Mouse (Mus musculus): ENCODE results near the gene Cacna1f. TPM values are rescaled to one million over a fixed set of nuclear protein-coding genes. Genes with fewer than 3 reads are reported as not detected.
A peak's percentile ranks its signal among the peaks of the same experiment; 100 is the strongest.

The Cacna1f gene
- total and polyA plus RNA-seq, 3 experiments, result 0.21 TPM; not detected in 2

DNA sequence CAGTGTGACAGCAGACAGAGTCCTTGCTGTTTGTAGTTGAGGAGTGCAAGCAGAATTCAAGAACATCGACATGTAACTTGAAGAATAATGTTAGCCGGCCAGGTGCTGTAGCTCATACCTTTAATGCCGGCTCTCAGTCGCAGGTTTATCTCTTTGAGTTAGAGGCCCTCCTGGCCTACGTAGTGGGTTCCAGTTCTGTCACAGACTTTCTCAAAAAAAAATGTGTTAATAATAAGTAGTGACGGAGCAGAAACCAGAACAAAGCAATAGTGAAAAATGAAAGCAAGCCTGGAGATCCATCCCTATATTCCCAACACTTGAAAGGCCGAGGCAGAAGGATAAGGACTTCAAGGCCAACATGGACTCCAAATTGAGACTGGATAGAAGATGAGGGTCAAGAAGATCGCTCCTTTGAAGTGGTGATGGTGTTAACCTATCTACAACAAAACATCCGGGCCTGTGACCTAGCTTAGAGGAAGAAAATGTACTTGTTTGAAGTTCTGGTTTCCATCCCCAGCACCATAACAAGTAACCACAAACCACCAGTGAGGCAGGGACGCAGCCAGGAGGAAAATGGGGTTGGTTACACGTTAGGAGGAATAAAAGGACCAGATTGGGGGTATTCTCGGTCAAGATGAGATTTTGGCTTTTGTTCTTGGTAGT, 11.1 kb downstream of the Cacna1f start:
- Histone ChIP-seq H3K9ac (ENCODE audit: insufficient read depth, low read depth) (no peak overlapping the region), H3K4me1 (ENCODE audit: control insufficient read depth in 1 of 2, insufficient read depth in 2 of 2) (no peaks in the 10 kb centered on the region), H3K36me3 (replicated peaks in 1 of 2; ENCODE audit: control insufficient read depth in 1 of 2, insufficient read depth in 1 of 2, low read length in 1 of 2) (no peaks in the 10 kb centered on the region), H3K4me3 (replicated peaks in 1 of 3; ENCODE audit: low read depth in 2 of 3, low read length in 2 of 3, poor library complexity in 1 of 3) (no peak overlapping the region), H3K9me3 (replicated peaks; ENCODE audit: low read length) (no peaks in the 10 kb centered on the region), H3K27me3 (replicated peaks) (peaks cover 6% of the 10 kb centered on the region), H3K4me2 (ENCODE audit: insufficient read depth, low read depth, poor library complexity, severe bottlenecking) (no peak overlapping the region), H3K79me2 (replicated peaks; ENCODE audit: control insufficient read depth, extremely low read depth, insufficient read depth, poor library complexity, severe bottlenecking) (no peaks in the 10 kb centered on the region), H3K27ac (ENCODE audit: insufficient read depth, low read depth) (no peak overlapping the region)
- no peak for DNase-seq (ENCODE audit: extremely low read depth)
- in situ Hi-C loops (cut with MboI; ENCODE audit: low pct_ligation_motif_present, low pct_unique_long_range_greater_than_20kb, low sequenced_read_pairs), result no loop called here
- dilution Hi-C loops (cut with MboI; ENCODE audit: extremely low pct_ligation_motif_present, extremely low pct_unique_long_range_greater_than_20kb, low sequenced_read_pairs), result no loop called here
- TF ChIP-seq IRF4 (IDR thresholded peaks at IDR 0.05; ENCODE audit: low read depth, low read length), result no peak
- no peak for TF ChIP-seq ELF1 (IDR thresholded peaks at IDR 0.05; ENCODE audit: low read depth, low read length)
- TF ChIP-seq TBP (conservative IDR thresholded peaks at IDR 0.05; ENCODE audit: low read depth, low read length), result no peak
- TF ChIP-seq SMC3 (IDR thresholded peaks at IDR 0.05; ENCODE audit: low read depth, low read length), result no peak
- TF ChIP-seq POLR2AphosphoS2 (IDR thresholded peaks at IDR 0.05; ENCODE audit: low read depth, low read length), result no peak
- no peak for TF ChIP-seq CTCF (conservative IDR thresholded peaks at IDR 0.05 in 1 of 2, IDR thresholded peaks at IDR 0.05 in 1 of 2; ENCODE audit: low read depth in 2 of 2, low read length in 2 of 2)
- no peak for TF ChIP-seq RAD21 (IDR thresholded peaks at IDR 0.05; ENCODE audit: low read depth, low read length)
- TF ChIP-seq MXI1 (IDR thresholded peaks at IDR 0.05; ENCODE audit: low read depth, low read length), result no peak
- TF ChIP-seq NRF1 (IDR thresholded peaks at IDR 0.05; ENCODE audit: low read depth, low read length), result no peak
- no peak for TF ChIP-seq MAZ (IDR thresholded peaks at IDR 0.05; ENCODE audit: low read depth, low read length)
- no peak for TF ChIP-seq MAX (IDR thresholded peaks at IDR 0.05; ENCODE audit: low read length)
- no peak for TF ChIP-seq JUND (conservative IDR thresholded peaks at IDR 0.05; ENCODE audit: low read depth, low read length)
- TF ChIP-seq NELFE (IDR thresholded peaks at IDR 0.05; ENCODE audit: low read depth, low read length), result no peak
- no peak for TF ChIP-seq TCF12 (IDR thresholded peaks at IDR 0.05; ENCODE audit: low read depth, low read length)
- TF ChIP-seq ZMIZ1 (IDR thresholded peaks at IDR 0.05; ENCODE audit: low read depth, low read length), result no peak
- no peak for TF ChIP-seq ZKSCAN1 (IDR thresholded peaks at IDR 0.05; ENCODE audit: borderline replicate concordance, low read depth, low read length)
- no peak for TF ChIP-seq USF1 (IDR thresholded peaks at IDR 0.05; ENCODE audit: low read depth, low read length)
- TF ChIP-seq EP300 (IDR thresholded peaks at IDR 0.05; ENCODE audit: low read length), result no peak

DNA sequence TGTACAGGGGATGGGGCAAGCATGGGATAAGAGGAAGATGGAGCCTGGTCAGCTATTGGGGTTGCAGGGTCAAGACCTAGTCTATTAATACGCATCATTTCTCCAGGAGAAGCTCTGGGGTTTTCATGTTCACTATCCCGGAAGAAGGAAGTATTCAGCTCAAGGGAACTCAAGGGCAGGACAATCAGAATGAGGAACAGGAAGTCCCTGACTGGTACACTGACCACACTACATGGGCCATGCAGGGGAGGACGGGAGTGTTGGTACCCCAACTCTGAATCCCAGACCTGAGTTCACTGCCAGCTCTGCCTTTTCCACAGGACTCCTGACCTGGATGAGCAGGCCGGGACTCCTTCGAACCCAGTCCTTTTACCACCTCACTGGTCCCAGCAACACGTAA, 25.7 kb downstream of the Cacna1f start:
- TF ChIP-seq ZNF384 (IDR thresholded peaks at IDR 0.05; ENCODE audit: low read depth, low read length) (no peak), RCOR1 (conservative IDR thresholded peaks at IDR 0.05; ENCODE audit: low read depth, low read length) (no peak), ELF1 (IDR thresholded peaks at IDR 0.05; ENCODE audit: low read depth, low read length) (peak; percentile 38; the same call in 1 of the 2 replicates)
- in situ Hi-C loops (cut with MboI; ENCODE audit: low pct_ligation_motif_present, low pct_unique_long_range_greater_than_20kb, low sequenced_read_pairs), result no loop called here
- no peaks in the 10 kb centered on the region for H3K79me2 ChIP-seq (replicated peaks; ENCODE audit: control insufficient read depth, extremely low read depth, insufficient read depth, poor library complexity, severe bottlenecking)
- no peak overlapping the region for H3K27ac ChIP-seq (ENCODE audit: insufficient read depth, low read depth)
- DNase-seq (ENCODE audit: extremely low read depth), result no peak
- dilution Hi-C loops (cut with MboI; ENCODE audit: extremely low pct_ligation_motif_present, extremely low pct_unique_long_range_greater_than_20kb, low sequenced_read_pairs), result no loop called here
- H3K27me3 ChIP-seq (replicated peaks), result no peaks in the 10 kb centered on the region
- H3K9ac ChIP-seq (ENCODE audit: insufficient read depth, low read depth), result no peak overlapping the region
- no peak overlapping the region for H3K4me2 ChIP-seq (ENCODE audit: insufficient read depth, low read depth, poor library complexity, severe bottlenecking)
- no peak overlapping the region for H3K4me3 ChIP-seq (replicated peaks in 1 of 3; ENCODE audit: low read depth in 2 of 3, low read length in 2 of 3, poor library complexity in 1 of 3)
- H3K9me3 ChIP-seq (replicated peaks; ENCODE audit: low read length), result no peaks in the 10 kb centered on the region
- no peaks in the 10 kb centered on the region for H3K4me1 ChIP-seq (ENCODE audit: control insufficient read depth in 1 of 2, insufficient read depth in 2 of 2)
- no peaks in the 10 kb centered on the region for H3K36me3 ChIP-seq (replicated peaks in 1 of 2; ENCODE audit: control insufficient read depth in 1 of 2, insufficient read depth in 1 of 2, low read length in 1 of 2)
